Mouse (Mus musculus): ENCODE measurements around the gene Cenpm. TPM values are rescaled to one million over a fixed set of nuclear protein-coding genes. Genes with fewer than 3 reads are reported as not detected.
"Not testable (repeated sequence)": the region's sequence is repeated elsewhere in the genome, so short reads cannot be mapped to it uniquely, and the experiment has no call there.

Cenpm gene
- polyA plus RNA-seq, 1 experiment = not detected

DNA sequence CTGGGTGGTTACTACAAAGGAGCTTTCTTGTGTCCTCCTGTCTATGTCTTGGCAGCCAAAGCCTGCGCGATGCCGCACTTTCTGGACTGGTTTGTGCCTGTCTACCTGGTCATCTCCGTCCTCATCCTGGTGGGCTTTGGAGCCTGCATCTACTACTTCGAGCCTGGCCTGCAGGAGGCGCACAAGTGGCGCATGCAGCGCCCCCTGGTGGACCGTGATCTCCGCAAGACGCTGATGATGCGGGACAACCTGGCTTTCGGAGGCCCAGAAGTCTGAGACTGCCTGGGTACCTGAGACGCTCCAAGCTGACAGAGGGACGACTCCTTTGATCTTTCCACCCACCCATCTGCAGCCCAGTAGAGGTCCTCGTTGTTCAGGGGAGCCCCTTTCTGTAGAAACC, 15.0 kb upstream of the Cenpm start:
- Histone ChIP-seq H3K4me1 (ENCODE audit: control insufficient read depth, insufficient read depth, insufficient read length, low read length) (0 out of 2 replicates have a peak, but pooled peaks cover 3% of the 10 kb centered on the region), H3K4me3 (ENCODE audit: insufficient read depth, low read depth, low read length) (no peak overlapping the region), H3K27ac (replicated peaks; ENCODE audit: low read depth, low read length) (no peak overlapping the region)

DNA sequence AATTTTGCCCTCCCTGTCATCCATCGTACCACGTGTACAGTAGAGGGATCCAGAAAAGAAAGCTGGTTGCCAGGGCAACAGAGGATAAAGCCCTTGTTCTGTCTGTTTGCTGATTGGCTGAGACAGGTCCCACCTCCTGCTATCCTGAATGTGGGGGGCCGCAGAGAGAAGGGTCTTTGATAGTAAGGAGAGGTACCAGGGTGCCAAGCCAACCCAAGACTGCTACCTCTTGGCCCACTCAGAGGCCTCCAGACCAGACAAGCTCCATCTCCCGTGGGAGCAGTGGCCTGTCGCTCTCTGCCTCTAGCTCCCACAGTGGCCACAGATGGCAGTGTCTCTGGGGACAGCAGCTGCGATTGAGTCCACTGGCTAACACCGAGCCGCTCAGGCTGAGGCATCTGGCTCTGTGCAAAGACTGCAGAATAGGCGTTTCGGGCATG, 11.4 kb upstream of the Cenpm start:
- Histone ChIP-seq H3K27ac (replicated peaks; ENCODE audit: low read depth, low read length) (no peak overlapping the region), H3K4me3 (ENCODE audit: insufficient read depth, low read depth, low read length) (no peak overlapping the region), H3K4me1 (ENCODE audit: control insufficient read depth, insufficient read depth, insufficient read length, low read length) (no peaks in the 10 kb centered on the region)

DNA sequence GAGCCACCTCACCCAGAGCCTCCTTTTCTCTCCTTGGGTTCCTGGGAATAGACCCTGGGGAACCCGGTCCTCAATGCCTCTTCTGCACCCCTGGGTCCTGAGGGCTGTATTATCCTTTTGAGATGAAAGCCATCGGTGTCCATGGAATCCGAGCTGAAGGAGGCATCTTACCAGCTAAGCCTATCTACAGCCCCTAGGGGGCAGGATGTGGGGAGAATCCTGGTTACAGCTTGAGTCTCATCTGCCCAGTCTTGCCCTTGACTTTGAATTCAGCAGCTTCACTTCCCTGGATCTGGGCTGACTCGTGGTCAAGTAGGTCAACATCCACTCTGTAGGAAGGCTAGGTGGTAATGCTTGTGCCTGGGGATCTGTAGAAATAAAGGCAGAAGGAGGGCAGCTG, 10.7 kb upstream of the Cenpm start:
- H3K27ac ChIP-seq (replicated peaks; ENCODE audit: low read depth, low read length) = no peak overlapping the region
- no peaks in the 10 kb centered on the region for H3K4me1 ChIP-seq (ENCODE audit: control insufficient read depth, insufficient read depth, insufficient read length, low read length)
- H3K4me3 ChIP-seq (ENCODE audit: insufficient read depth, low read depth, low read length) = no peak overlapping the region

DNA sequence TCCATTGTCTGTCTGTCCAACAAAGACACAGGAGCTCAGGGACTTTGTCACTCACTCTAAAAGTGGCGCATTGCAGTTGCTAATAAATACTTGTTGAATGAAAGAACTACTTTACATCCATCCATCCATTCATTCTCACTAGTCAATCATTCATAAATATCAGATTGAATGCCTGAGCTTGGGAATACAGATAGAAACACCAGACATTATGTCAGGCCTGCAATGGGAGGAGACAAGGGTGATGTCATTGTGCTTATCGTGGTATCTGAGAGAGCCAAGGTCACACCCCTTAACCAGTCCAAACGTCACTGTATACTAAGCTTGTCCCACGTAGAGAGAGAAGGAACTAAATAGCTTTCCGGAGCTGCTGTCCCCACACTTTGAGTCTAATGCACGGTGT, 7.5 kb upstream of the Cenpm start, which contains the start of gene 1500009C09Rik:
Gene 1500009C09Rik, plus strand, starts transcription at position 301 of the 400 bp plus-strand sequence.
- Histone ChIP-seq H3K4me3 (ENCODE audit: insufficient read depth, low read depth, low read length) (no peak within 1 kb of the TSS), H3K4me1 (ENCODE audit: control insufficient read depth, insufficient read depth, insufficient read length, low read length) (no peaks in the 10 kb centered on the region), H3K27ac (replicated peaks; ENCODE audit: low read depth, low read length) (no peak within 1 kb of the TSS)

DNA sequence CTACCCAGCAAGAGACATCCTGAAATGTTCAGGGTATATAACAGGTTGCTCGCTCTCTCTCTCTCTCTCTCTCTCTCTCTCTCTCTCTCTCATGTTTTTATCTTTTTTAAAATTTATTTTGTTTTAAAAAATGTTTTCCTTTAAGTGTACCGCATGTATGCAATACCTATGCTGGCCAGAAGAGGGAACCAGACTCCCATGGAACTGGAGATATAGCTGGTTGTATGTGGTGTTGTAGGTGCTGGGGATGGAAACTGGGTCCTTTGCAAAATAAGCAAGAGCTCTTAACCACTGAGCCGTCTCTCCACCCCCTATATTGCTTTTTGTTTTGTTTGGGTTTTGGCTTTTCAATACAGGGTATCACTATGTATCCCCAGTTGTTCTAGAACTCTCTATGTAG, 7.0 kb upstream of the Cenpm start:
- Histone ChIP-seq H3K4me1 (ENCODE audit: control insufficient read depth, insufficient read depth, insufficient read length, low read length) (no peaks in the 10 kb centered on the region), H3K27ac (replicated peaks; ENCODE audit: low read depth, low read length) (no peak overlapping the region), H3K4me3 (ENCODE audit: insufficient read depth, low read depth, low read length) (no peak overlapping the region)

DNA sequence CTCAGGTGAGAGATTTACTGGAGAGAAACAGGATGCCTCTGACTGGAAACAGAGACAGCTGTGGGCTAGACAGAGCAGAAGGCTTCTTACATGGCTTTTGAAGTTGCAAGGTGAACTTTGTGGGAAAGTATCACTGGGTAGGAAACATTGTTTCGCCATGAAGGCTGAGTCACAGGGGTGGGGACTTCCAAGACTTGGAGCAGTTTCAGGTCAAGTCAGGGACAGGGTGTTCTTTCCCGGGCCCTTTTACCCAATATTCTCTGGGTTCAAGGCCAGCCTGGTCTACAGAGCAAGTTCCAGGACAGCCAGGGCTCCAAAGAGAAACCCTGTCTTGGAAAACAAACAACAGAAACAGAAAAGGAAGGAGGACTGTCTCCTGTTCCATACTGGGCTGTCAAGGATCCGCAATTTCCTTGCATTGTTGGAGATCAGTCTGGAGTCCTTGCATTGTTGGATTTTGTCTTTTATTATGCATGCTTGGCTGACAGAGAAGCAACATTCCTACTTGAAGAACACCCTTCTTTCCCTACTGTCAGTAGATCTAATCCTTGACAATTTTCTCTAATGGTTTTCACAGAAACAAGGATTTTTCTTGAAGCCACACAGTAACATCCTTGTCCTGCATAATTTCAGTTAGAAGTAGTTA, 2.7 kb upstream of the Cenpm start:
- Histone ChIP-seq H3K4me3 (ENCODE audit: insufficient read depth, low read depth, low read length) (no peak overlapping the region), H3K27ac (replicated peaks; ENCODE audit: low read depth, low read length) (no peak overlapping the region), H3K4me1 (ENCODE audit: control insufficient read depth, insufficient read depth, insufficient read length, low read length) (no peaks in the 10 kb centered on the region)

DNA sequence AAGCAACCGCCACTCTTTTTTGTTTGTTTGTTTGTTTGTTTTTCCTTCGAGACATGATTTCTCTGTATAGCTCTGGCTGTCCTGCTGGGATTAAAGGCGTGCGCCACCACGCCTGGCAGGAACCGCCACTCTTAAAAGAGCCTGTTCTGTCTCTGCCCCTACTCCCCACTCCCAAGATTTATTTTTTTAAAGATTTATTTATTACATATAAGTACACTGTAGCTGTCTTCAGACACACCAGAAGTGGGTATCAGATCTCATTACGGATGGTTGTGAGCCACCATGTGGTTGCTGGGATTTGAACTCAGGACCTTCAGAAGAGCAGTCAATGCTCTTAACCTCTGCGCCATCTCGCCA, 235 bp upstream of the Cenpm start:
- H3K4me3 ChIP-seq (ENCODE audit: insufficient read depth, low read depth, low read length) = 0 out of 2 replicates have a peak overlapping the region, but pooled peaks have one; percentile 29
- H3K27ac ChIP-seq (replicated peaks; ENCODE audit: low read depth, low read length); H3K4me1 ChIP-seq (ENCODE audit: control insufficient read depth, insufficient read depth, insufficient read length, low read length): not testable (repeated sequence)

DNA sequence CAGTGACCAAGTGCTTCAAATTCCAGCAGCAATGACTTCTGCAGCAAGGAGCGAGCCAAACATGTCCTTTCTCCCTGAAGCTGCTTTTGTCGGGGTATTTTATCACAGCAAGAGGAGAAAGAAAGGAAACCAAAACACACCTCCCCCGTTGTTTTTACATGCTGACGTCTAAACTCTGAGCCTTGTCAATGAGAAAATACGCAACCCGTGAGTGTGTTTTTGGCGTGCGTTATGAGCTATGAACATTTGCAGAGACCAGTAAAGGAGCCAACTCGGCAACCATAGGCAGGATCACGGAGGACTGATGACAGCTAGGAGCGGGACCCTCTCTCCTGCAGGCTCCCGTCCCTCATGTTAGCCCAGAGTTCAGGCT, 820 bp downstream of the Cenpm start:
- H3K4me1 ChIP-seq (ENCODE audit: control insufficient read depth, insufficient read depth, insufficient read length, low read length) = no peaks in the 10 kb centered on the region
- H3K4me3 ChIP-seq (ENCODE audit: insufficient read depth, low read depth, low read length) = peak overlapping the region; percentile 98
- H3K27ac ChIP-seq (replicated peaks; ENCODE audit: low read depth, low read length) = no peak overlapping the region

DNA sequence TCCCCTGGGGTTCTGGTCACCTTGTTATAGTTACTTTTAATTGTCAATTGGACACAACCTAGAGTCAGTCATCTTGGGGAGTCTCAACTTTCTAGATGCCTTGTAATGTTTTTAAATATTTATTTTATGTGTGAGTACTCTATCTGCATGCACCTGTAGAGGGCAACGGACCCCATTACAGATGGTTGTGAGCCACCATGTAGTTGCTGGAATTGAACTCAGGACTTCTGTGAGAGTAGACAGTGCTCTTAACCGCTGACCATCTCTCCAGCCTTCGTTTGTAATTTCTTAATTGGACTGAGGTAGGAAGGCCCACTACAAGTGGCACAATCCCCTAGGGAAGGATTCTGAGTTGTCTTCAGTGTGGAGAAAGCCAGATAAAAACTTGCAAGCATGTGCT, 1.2 kb downstream of the Cenpm start:
- H3K27ac ChIP-seq (replicated peaks; ENCODE audit: low read depth, low read length) = no peak overlapping the region
- H3K4me3 ChIP-seq (ENCODE audit: insufficient read depth, low read depth, low read length) = peak overlapping the region; percentile 98
- no peaks in the 10 kb centered on the region for H3K4me1 ChIP-seq (ENCODE audit: control insufficient read depth, insufficient read depth, insufficient read length, low read length)

DNA sequence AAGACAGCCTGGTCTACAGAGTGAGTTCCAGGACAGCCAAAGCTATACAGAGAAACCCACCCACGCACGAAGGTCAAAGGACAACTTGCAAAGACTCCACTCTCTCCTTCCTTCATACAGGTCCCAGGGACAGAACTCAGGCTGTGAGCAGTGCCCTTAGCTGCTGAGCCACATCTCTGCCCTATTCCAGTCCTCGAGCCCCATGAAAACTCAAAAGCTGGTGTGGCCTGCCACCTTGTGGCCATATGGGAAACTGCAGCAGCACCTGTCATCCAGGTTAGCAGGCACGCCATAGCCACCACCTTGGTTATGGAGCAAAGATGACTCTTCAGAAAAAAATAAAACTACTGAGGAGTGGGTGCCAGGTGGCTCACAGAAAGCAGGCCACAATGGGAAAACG, 8.0 kb downstream of the Cenpm start:
- no peak overlapping the region for H3K4me3 ChIP-seq (ENCODE audit: insufficient read depth, low read depth, low read length)
- no peak overlapping the region for H3K27ac ChIP-seq (replicated peaks; ENCODE audit: low read depth, low read length)
- no peaks in the 10 kb centered on the region for H3K4me1 ChIP-seq (ENCODE audit: control insufficient read depth, insufficient read depth, insufficient read length, low read length)

DNA sequence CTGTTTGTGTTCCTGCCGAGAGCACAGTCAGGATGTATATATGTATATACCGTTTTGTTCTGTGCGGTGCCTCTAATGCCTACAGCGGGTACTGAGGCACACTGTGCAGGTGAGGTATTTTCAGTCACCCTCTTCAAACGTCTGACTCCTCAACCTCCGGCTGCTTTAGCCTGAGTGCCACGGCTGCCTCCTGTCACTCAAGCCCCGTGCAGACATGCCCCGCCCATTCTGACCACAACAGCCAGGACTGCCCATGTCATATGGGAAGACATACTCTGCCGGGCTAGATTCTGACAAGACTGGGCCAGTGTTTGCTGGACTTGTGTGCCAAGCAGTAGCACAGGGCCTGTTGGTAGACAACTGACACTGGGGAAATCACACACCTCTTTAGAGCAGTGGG, 8.9 kb downstream of the Cenpm start:
- Histone ChIP-seq H3K4me3 (ENCODE audit: insufficient read depth, low read depth, low read length) (no peak overlapping the region), H3K27ac (replicated peaks; ENCODE audit: low read depth, low read length) (no peak overlapping the region)

DNA sequence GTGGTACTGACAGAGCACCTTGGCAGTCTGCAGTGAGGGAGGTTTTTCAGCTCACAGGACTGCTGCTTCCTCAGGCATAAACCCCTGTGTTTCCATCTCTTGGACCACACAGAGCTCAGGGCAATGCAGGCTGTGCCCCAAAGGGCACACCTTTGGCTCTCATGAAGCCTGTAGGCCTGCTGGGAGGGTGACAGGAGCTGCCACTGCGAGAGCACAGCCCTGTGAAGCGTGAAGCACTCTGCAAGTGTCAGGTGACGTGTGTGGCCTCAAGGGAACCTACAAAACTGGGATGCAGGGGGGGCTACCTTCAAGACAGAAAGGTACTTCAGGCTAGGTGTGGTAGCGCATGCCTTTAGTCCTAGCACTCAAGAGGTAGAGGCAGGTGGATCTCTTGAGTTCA, 11.9 kb downstream of the Cenpm start:
- Histone ChIP-seq H3K27ac (replicated peaks; ENCODE audit: low read depth, low read length) (no peak overlapping the region), H3K4me1 (ENCODE audit: control insufficient read depth, insufficient read depth, insufficient read length, low read length) (no peaks in the 10 kb centered on the region), H3K4me3 (ENCODE audit: insufficient read depth, low read depth, low read length) (no peak overlapping the region)

More for the DNA sequence above, 8.9 kb downstream of the Cenpm start:
- H3K4me1 ChIP-seq (ENCODE audit: control insufficient read depth, insufficient read depth, insufficient read length, low read length) = no peaks in the 10 kb centered on the region

DNA sequence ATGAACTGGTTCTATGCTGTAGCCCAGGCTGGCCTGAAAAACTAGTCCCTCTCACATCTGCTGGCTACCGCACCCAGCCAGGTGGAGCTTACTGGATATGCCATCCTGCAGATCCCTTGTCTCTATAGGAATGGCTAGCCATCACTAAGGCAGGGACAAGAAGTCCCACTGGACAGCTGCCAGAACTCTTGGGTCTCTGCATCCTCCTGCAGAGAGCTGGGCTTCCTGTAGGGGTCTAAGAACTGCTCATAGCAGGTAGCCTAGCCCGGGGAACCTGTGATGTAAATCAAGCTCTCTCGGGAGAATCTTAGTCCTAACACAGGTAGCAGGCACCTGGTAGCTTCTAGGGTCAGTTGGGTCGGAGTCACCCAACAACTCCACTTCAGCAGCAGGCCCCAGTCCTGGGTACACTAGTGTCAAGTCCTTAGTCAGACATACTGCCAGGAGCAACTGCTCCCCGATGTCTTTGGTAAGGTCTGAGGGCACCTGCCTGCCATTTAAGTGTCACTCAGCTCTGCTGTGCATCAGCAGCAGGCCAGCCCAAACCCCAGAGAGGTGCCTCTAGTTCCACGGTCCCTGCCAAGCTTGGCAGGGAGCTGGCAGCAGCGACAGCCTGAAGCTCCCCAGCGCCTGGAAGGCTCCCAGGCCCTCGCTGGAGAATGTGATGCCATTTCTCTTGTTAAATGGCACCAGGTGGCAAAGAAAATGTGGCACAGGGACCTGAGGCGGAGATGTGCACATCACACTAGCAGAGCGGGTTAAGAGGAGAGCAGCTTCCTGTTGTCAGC, 12.8 kb downstream of the Cenpm start:
- Histone ChIP-seq H3K4me3 (ENCODE audit: insufficient read depth, low read depth, low read length) (no peak overlapping the region), H3K4me1 (ENCODE audit: control insufficient read depth, insufficient read depth, insufficient read length, low read length) (no peaks in the 10 kb centered on the region), H3K27ac (replicated peaks; ENCODE audit: low read depth, low read length) (no peak overlapping the region)

DNA sequence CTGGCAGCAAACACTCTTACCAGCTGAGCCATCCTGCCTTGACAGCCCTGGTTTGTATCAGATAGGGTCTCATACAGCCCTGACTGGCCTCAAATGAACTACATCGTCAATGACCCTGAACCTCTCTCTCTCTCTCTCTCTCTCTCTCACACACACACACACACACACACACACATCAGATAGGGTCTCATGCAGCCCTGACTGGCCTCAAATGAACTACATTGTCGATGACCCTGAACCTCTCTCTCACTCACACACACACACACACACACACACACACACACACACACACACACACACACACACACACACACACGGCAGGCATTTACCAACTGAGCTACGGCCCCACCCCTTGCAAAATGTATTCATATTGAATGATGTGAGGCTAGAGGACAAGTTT, 13.4 kb downstream of the Cenpm start:
- no peak overlapping the region for H3K27ac ChIP-seq (replicated peaks; ENCODE audit: low read depth, low read length)
- no peak overlapping the region for H3K4me3 ChIP-seq (ENCODE audit: insufficient read depth, low read depth, low read length)
- no peaks in the 10 kb centered on the region for H3K4me1 ChIP-seq (ENCODE audit: control insufficient read depth, insufficient read depth, insufficient read length, low read length)

DNA sequence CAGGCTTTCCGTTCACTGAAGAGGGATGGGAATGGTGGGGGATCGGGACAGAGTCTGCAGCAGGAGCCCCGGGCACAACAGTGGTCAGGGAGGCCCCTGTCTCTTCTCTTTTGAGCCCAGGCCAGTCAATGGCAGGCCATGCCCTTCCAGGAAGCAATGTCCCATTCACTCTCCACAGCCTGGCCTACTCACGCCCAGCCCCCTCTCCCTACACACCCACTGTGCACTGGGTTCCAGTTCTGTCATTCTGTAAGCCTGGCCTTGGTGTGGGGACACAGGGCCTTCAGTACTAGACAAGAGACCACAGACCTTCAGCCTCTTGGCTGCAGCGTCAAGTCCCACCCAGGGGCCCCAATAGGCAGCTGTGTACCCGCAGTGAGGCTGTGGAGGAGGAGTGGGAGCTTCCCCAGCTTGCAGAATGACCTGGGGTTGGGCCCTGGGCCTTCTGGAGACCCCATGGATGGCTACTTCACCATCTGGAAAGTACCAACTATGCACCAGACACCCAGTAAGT, 14.4 kb downstream of the Cenpm start:
- Histone ChIP-seq H3K4me3 (ENCODE audit: insufficient read depth, low read depth, low read length) (no peak overlapping the region), H3K4me1 (ENCODE audit: control insufficient read depth, insufficient read depth, insufficient read length, low read length) (no peaks in the 10 kb centered on the region), H3K27ac (replicated peaks; ENCODE audit: low read depth, low read length) (no peak overlapping the region)

DNA sequence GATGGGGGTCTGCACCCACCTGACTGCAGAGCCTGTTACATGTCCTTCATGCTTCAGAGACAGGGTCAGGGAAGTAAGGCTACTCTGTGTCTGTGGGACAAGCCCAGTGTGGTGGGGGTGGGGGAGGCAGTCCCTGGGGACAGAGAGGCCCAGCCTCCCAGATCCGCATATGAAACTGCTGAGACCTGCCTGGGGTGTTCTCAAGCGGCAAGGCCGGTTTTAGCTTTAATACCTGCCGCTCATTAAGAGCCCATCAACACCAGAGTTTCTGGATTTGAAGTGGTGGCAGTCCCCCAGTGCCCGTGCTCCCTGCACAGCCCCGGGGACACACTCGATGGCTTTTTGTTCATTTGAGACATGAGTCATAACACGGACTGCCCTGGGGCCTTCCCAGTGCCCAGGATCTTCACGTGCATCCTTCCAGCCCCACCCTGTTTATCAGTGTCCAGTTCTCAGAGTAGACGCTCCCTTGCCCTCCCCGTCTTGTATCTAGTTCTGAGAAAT, 15.0 kb downstream of the Cenpm start:
- H3K4me3 ChIP-seq (ENCODE audit: insufficient read depth, low read depth, low read length) = no peak overlapping the region
- H3K27ac ChIP-seq (replicated peaks; ENCODE audit: low read depth, low read length) = no peak overlapping the region
- H3K4me1 ChIP-seq (ENCODE audit: control insufficient read depth, insufficient read depth, insufficient read length, low read length) = no peaks in the 10 kb centered on the region

Data from brown adipose tissue, adult 24 weeks (tissue).